In genomic region chr11:54724353-54725034, GRCm38 (mm10) we compare ENCODE assay signal across 8 mouse cellular contexts.
A peak's percentile ranks its signal among the peaks of the same experiment; 100 is the strongest.
DNase-seq lines count a peak whose midpoint lies in the region; ATAC-seq and TF ChIP-seq lines count a peak whose summit lies in the region.

No protein-coding gene starts in this region.

- peak; percentile 46 for DNase-seq in adrenal gland, adult 2 months
- no peak for DNase-seq in adrenal gland, postnatal 4 days (ENCODE audit: low spot score in 2 of 2)
- peak; percentile 19 for DNase-seq in kidney, postnatal 0 days (ENCODE audit: low spot score)
- peak; percentile 88 for DNase-seq in Muller cell, postnatal 12 days (ENCODE audit: inconsistent ontology term)
- DNase-seq in hindbrain, postnatal 0 days (ENCODE audit: low spot score) = peak; percentile 70
- DNase-seq in yolk sac, embryonic 10.5 days (ENCODE audit: low spot score) = no peak
- no peak for DNase-seq in frontal cortex, postnatal 14 days (ENCODE audit: low spot score in 2 of 2)

- H3K4me3 ChIP-seq in kidney, postnatal 0 days (replicated peaks; ENCODE audit: low read depth, low read length) = no peak overlapping the region
- no peak overlapping the region for H3K4me3 ChIP-seq in kidney, embryonic 16.5 days (ENCODE audit: low read length)
- H3K4me3 ChIP-seq in hindbrain, postnatal 0 days (ENCODE audit: low read length) = no peak overlapping the region

- H3K9ac ChIP-seq in kidney, postnatal 0 days (ENCODE audit: low read depth, low read length) = no peak overlapping the region
- H3K9ac ChIP-seq in kidney, embryonic 16.5 days (replicated peaks; ENCODE audit: low read length) = no peak overlapping the region
- H3K9ac ChIP-seq in hindbrain, postnatal 0 days (replicated peaks; ENCODE audit: low read length) = no peak overlapping the region

- H3K27ac ChIP-seq in kidney, postnatal 0 days = no peak overlapping the region
- H3K27ac ChIP-seq in kidney, embryonic 16.5 days (ENCODE audit: low read length) = no peak overlapping the region
- no peak overlapping the region; the same call in 1 of the 2 replicates for H3K27ac ChIP-seq in hindbrain, postnatal 0 days

- H3K4me2 ChIP-seq in kidney, postnatal 0 days (ENCODE audit: low read length) = no peak overlapping the region
- no peak overlapping the region for H3K4me2 ChIP-seq in kidney, embryonic 16.5 days (replicated peaks; ENCODE audit: low read depth, low read length)
- no peak overlapping the region for H3K4me2 ChIP-seq in hindbrain, postnatal 0 days (ENCODE audit: low read depth, low read length)

- peaks cover 11% of the 10 kb centered on the region for H3K36me3 ChIP-seq in kidney, postnatal 0 days (ENCODE audit: insufficient read depth, low read length)
- peaks cover 35% of the 10 kb centered on the region for H3K36me3 ChIP-seq in kidney, embryonic 16.5 days (ENCODE audit: insufficient read depth, low read length)
- peaks cover 15% of the 10 kb centered on the region; the same call in 1 of the 2 replicates for H3K36me3 ChIP-seq in hindbrain, postnatal 0 days (ENCODE audit: insufficient read depth, low read length)

- TF ChIP-seq CTCF in kidney, postnatal 0 days (IDR thresholded peaks at IDR 0.05; ENCODE audit: low read depth) = no peak
- TF ChIP-seq CTCF in hindbrain, postnatal 0 days (IDR thresholded peaks at IDR 0.05; ENCODE audit: low read depth) = no peak

- no peaks in the 10 kb centered on the region for H3K27me3 ChIP-seq in kidney, postnatal 0 days (ENCODE audit: insufficient read depth, low read length)
- no peaks in the 10 kb centered on the region for H3K27me3 ChIP-seq in kidney, embryonic 16.5 days (ENCODE audit: insufficient read depth, low read length)
- H3K27me3 ChIP-seq in hindbrain, postnatal 0 days (ENCODE audit: insufficient read depth, low read length) = no peaks in the 10 kb centered on the region

- no peak for ATAC-seq in kidney, postnatal 0 days (replicated peaks; ENCODE audit: low FRiP score, low read depth)
- ATAC-seq in kidney, embryonic 16.5 days (ENCODE audit: low FRiP score, low TSS enrichment) = no peak
- peak; percentile 74 for ATAC-seq in hindbrain, postnatal 0 days

- no peaks in the 10 kb centered on the region for H3K4me1 ChIP-seq in kidney, postnatal 0 days (replicated peaks; ENCODE audit: insufficient read depth, low read length)
- peaks cover 13% of the 10 kb centered on the region; the same call in 1 of the 2 replicates for H3K4me1 ChIP-seq in kidney, embryonic 16.5 days (ENCODE audit: insufficient read depth, low read length)
- H3K4me1 ChIP-seq in hindbrain, postnatal 0 days (ENCODE audit: insufficient read depth, low read length) = 0 out of 2 replicates have a peak, but pooled peaks cover 4% of the 10 kb centered on the region

- H3K9me3 ChIP-seq in kidney, postnatal 0 days (replicated peaks; ENCODE audit: low read length) = no peaks in the 10 kb centered on the region
- no peaks in the 10 kb centered on the region for H3K9me3 ChIP-seq in kidney, embryonic 16.5 days (ENCODE audit: low read length)
- no peaks in the 10 kb centered on the region for H3K9me3 ChIP-seq in hindbrain, postnatal 0 days (ENCODE audit: low read length)

- 56% methylated on average over 4 of the region's 4 CpGs for WGBS in kidney, postnatal 0 days
- WGBS in kidney, embryonic 16.5 days = 60% methylated on average over 4 of the region's 4 CpGs
- WGBS in hindbrain, postnatal 0 days = 61% methylated on average over 4 of the region's 4 CpGs

Comparison
In these comparisons a context has a peak if more than half of its experiments do, and no peak if none do; other contexts are left out.
1. DNase-seq: peak in adrenal gland, adult 2 months (single experiment), kidney, postnatal 0 days (single experiment), Muller cell, postnatal 12 days (single experiment) and hindbrain, postnatal 0 days (single experiment); none in adrenal gland, postnatal 4 days (0 of 2), yolk sac, embryonic 10.5 days (single experiment) and frontal cortex, postnatal 14 days (0 of 2).